Mouse (Mus musculus): ENCODE measurements around the gene St6galnac5.
A peak's percentile ranks its signal among the peaks of the same experiment; 100 is the strongest.

Gene St6galnac5

GRCm38 (mm10) chr3:152866035-152866965 is 115.7 kb downstream of the St6galnac5 start:
- DNase-seq (ENCODE audit: low spot score in 2 of 2), result no peak

GRCm38 (mm10) chr3:152861978-152862377 is 120.1 kb downstream of the St6galnac5 start:
- DNase-seq (ENCODE audit: low spot score in 2 of 2), result no peak

- DNase-seq (ENCODE audit: low spot score in 2 of 2), result no peak
Measured at GRCm38 (mm10) chr3:152861450-152861849, 120.6 kb downstream of the St6galnac5 start.

GRCm38 (mm10) chr3:152856095-152856494 is 126.0 kb downstream of the St6galnac5 start:
- no peak for DNase-seq (ENCODE audit: low spot score in 2 of 2)

- DNase-seq (ENCODE audit: low spot score in 2 of 2), result no peak
Measured at GRCm38 (mm10) chr3:152855006-152855614, 126.9 kb downstream of the St6galnac5 start.

GRCm38 (mm10) chr3:152843925-152844324 is 138.1 kb downstream of the St6galnac5 start:
- no peak for DNase-seq (ENCODE audit: low spot score in 2 of 2)

- DNase-seq (ENCODE audit: low spot score in 2 of 2), result no peak
Measured at GRCm38 (mm10) chr3:152842648-152843047, 139.4 kb downstream of the St6galnac5 start.

GRCm38 (mm10) chr3:152841264-152841663 is 140.8 kb downstream of the St6galnac5 start:
- DNase-seq (ENCODE audit: low spot score in 2 of 2), result no peak

- no peak for DNase-seq (ENCODE audit: low spot score in 2 of 2)
Measured at GRCm38 (mm10) chr3:152837938-152838337, 144.1 kb downstream of the St6galnac5 start.

- DNase-seq (ENCODE audit: low spot score in 2 of 2), result no peak
Measured at GRCm38 (mm10) chr3:152837407-152837806, 144.6 kb downstream of the St6galnac5 start.

- DNase-seq (ENCODE audit: low spot score in 2 of 2), result no peak
Measured at GRCm38 (mm10) chr3:152832436-152832835, 149.6 kb downstream of the St6galnac5 start.

- DNase-seq (ENCODE audit: low spot score in 2 of 2), result no peak
Measured at GRCm38 (mm10) chr3:152831974-152832373, 150.1 kb downstream of the St6galnac5 start.

- DNase-seq (ENCODE audit: low spot score in 2 of 2), result no peak
Measured at GRCm38 (mm10) chr3:152831377-152831776, 150.7 kb downstream of the St6galnac5 start.

GRCm38 (mm10) chr3:152821202-152821601 is 160.8 kb downstream of the St6galnac5 start:
- peak in 1 of 2 experiments; percentile 50 for DNase-seq (ENCODE audit: low spot score in 2 of 2)

GRCm38 (mm10) chr3:152820406-152820805 is 161.6 kb downstream of the St6galnac5 start:
- no peak for DNase-seq (ENCODE audit: low spot score in 2 of 2)

GRCm38 (mm10) chr3:152815110-152815509 is 166.9 kb downstream of the St6galnac5 start:
- DNase-seq (ENCODE audit: low spot score in 2 of 2), result no peak

- DNase-seq (ENCODE audit: low spot score in 2 of 2), result no peak
Measured at GRCm38 (mm10) chr3:152813905-152814304, 168.1 kb downstream of the St6galnac5 start.

GRCm38 (mm10) chr3:152799738-152800431 is 182.2 kb downstream of the St6galnac5 start:
- no peak for DNase-seq (ENCODE audit: low spot score in 2 of 2)

- DNase-seq (ENCODE audit: low spot score in 2 of 2), result no peak
Measured at GRCm38 (mm10) chr3:152797354-152797753, 184.7 kb downstream of the St6galnac5 start.

- DNase-seq (ENCODE audit: low spot score in 2 of 2), result no peak
Measured at GRCm38 (mm10) chr3:152796216-152796615, 185.8 kb downstream of the St6galnac5 start.

- no peak for DNase-seq (ENCODE audit: low spot score in 2 of 2)
Measured at GRCm38 (mm10) chr3:152793006-152793405, 189.0 kb downstream of the St6galnac5 start.

- no peak for DNase-seq (ENCODE audit: low spot score in 2 of 2)
Measured at GRCm38 (mm10) chr3:152792601-152793000, 189.4 kb downstream of the St6galnac5 start.
